10 mouse cellular contexts compared by ENCODE assay signal in genomic region chr10:68353692-68354232, GRCm38 (mm10).
DNase-seq lines count a peak whose midpoint lies in the region; ATAC-seq lines count a peak whose summit lies in the region.
"Had no signal": no experiment of that assay in that cellular context is flagged by ENCODE, and none has a peak within 500 bp of the region (broad histone marks: within the 10 kb centered on the region; RNA-seq: fewer than 3 reads in every experiment).

No protein-coding gene starts in this region.

- H3K9ac ChIP-seq in kidney, embryonic 14.5 days (ENCODE audit: low read depth, low read length) = no peak overlapping the region

- DNase-seq in kidney, adult 11 months = peak; percentile 23
- no peak for DNase-seq in kidney, postnatal 25 days
- peak; percentile 63 for DNase-seq in gastrocnemius, adult 18-20 months (ENCODE audit: low spot score)
- peak; percentile 25 for DNase-seq in neural tube, embryonic 10.5 days (ENCODE audit: extremely low spot score, low spot score)
- DNase-seq in thymus, adult 18-20 months = no peak
- DNase-seq in right cerebral cortex, postnatal 25 days = no peak
- DNase-seq: left cerebral cortex, postnatal 4 days had no signal

- no peaks in the 10 kb centered on the region for H3K27me3 ChIP-seq in kidney, embryonic 14.5 days (ENCODE audit: control insufficient read depth, insufficient read depth, low read length)

- H3K27ac ChIP-seq in kidney, embryonic 14.5 days (ENCODE audit: low read depth, low read length) = peak overlapping the region; percentile 69; the same call in 1 of the 2 replicates

- H3K4me2 ChIP-seq in kidney, embryonic 14.5 days (replicated peaks; ENCODE audit: low read depth, low read length) = peak overlapping the region; percentile 35

- peaks cover 28% of the 10 kb centered on the region; the same call in 1 of the 2 replicates for H3K4me1 ChIP-seq in kidney, embryonic 14.5 days (ENCODE audit: control insufficient read depth, insufficient read depth, low read length)

- ATAC-seq in kidney, embryonic 14.5 days (ENCODE audit: low FRiP score, low TSS enrichment) = peak; percentile 10; the same call in 1 of the 2 replicates
- no peak for ATAC-seq in CD4-positive, CD25-positive, alpha-beta regulatory T cell, adult 4 months

- 21% methylated on average over 18 of the region's 18 CpGs for WGBS in kidney, embryonic 14.5 days

- no peaks in the 10 kb centered on the region for H3K9me3 ChIP-seq in kidney, embryonic 14.5 days (ENCODE audit: control insufficient read depth, low read length)

- H3K36me3 ChIP-seq in kidney, embryonic 14.5 days (ENCODE audit: control insufficient read depth, insufficient read depth, low read length) = no peaks in the 10 kb centered on the region
- H3K36me3 ChIP-seq: G1E had no signal

- H3K4me3 ChIP-seq in kidney, embryonic 14.5 days (ENCODE audit: low read length) = peak overlapping the region; percentile 16; the same call in 1 of the 2 replicates

Comparison
In these comparisons a context has a peak if more than half of its experiments do, and no peak if none do; other contexts are left out.
1. DNase-seq: peak in kidney, adult 11 months (single experiment), gastrocnemius, adult 18-20 months (single experiment) and neural tube, embryonic 10.5 days (single experiment); none in kidney, postnatal 25 days (0 of 2), thymus, adult 18-20 months (0 of 2) and right cerebral cortex, postnatal 25 days (single experiment).